Mouse (Mus musculus) neural tube, embryonic 10.5 days (tissue): ENCODE measurements around the gene Ubr1.
"Not testable (repeated sequence)": the region's sequence is repeated elsewhere in the genome, so short reads cannot be mapped to it uniquely, and the experiment has no call there.

Source experiments
- DNase-seq: peaks from one replicate; pipeline ENCODE4 v3.0.0-alpha.2; 2017; ENCODE audit warnings: low spot score; ENCODE audit errors: extremely low spot score

Ubr1 gene

GRCm38 (mm10) chr2:120976990-120977925 lies 6.7 kb upstream of the Ubr1 start, which contains the start of gene Tmem62:
Gene Tmem62, plus strand, starts transcription at chr2:120977017.
- peak; percentile 63 for DNase-seq

DNA sequence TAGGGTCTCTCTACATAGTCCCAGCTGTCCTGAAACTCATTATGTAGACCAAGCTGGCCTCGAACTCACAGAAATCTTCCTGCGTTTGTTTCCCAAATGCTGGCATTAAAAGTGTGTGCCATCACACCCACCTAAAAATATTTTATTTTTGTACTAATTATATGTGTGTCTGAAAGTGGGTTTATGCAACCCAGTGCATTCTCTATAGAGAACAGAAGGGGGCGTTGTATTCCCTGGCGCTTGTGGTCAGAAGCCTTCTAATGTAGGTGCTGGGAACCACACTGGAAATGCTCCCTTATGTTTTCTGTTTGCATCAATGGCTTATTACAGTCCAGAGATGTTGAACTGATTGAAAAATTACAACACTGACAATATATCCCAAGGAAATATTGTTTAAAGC lies 5.8 kb upstream of the Ubr1 start:
- DNase-seq: no peak

GRCm38 (mm10) chr2:120972964-120973363 lies 2.4 kb upstream of the Ubr1 start:
- no peak for DNase-seq

GRCm38 (mm10) chr2:120972257-120972656 lies 1.7 kb upstream of the Ubr1 start:
- not testable (repeated sequence) for DNase-seq

GRCm38 (mm10) chr2:120971766-120972165 lies 1.3 kb upstream of the Ubr1 start:
- no peak for DNase-seq

- no peak for DNase-seq
Observed at GRCm38 (mm10) chr2:120970045-120970539, 423 bp downstream of the Ubr1 start.

DNA sequence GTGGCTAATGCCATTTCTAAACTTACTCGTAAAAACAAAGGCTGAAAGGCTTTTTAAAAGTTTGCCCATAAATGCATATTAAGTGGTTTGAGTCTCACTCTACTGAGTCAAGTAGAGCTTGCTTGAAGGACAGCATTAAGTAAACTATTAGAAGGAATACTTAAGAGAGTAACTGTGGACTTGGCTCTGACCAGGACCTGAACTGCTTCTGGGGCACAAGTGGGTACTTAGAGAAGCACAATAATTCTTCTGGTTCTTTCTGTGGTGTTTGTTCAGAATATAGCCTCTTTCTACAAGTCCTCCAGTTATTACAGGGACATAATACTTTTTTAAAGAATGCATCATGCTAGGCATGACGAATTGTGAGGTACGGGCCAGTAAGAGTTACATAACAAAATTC lies 5.0 kb downstream of the Ubr1 start:
- DNase-seq: no peak

- no peak for DNase-seq
Observed at GRCm38 (mm10) chr2:120963110-120963509, 7.4 kb downstream of the Ubr1 start.

DNA sequence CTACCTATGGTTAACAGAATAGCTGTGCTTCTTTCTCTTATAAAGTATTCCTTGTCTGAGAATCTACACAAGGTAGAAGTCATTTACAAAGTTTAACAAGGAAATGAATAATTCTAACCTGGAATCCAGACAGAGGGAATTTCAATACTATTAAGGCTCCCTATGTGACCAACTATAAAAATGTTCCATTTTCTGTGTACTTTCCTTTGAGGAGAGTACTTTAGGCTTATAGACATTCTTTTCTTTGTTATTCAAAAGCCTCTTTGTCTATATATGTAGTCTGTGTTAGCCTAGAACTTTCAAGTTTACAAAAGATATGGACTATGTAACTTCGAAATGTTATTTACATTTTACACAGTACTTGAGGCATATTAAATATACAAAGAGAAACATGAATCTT lies 10.3 kb downstream of the Ubr1 start:
- DNase-seq: no peak

- no peak for DNase-seq
Observed at GRCm38 (mm10) chr2:120959827-120960226, 10.7 kb downstream of the Ubr1 start.

GRCm38 (mm10) chr2:120959363-120959762 lies 11.2 kb downstream of the Ubr1 start:
- no peak for DNase-seq

- no peak for DNase-seq
Observed at GRCm38 (mm10) chr2:120952176-120952938, 18.2 kb downstream of the Ubr1 start.

GRCm38 (mm10) chr2:120951208-120951607 lies 19.3 kb downstream of the Ubr1 start:
- no peak for DNase-seq

DNA sequence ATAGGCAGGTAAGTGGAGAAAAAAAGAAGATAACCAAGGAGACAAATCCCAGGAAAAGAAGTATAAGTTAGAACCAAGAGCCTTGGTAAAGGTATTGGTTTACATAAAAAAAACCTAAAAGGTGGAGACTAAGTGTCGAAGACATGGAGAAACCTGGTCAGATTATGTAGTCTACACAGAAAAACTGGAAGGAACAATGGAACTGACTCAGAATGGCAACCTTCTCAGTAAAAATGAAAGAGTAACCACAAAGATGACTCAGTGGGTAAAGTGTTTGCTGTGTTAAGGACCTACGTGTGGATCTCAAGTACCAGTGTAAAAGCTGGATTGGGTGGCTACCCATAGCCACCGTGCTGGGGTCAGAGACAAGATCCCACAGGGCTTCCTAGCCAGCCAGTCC lies 37.5 kb downstream of the Ubr1 start:
- DNase-seq: no peak

DNA sequence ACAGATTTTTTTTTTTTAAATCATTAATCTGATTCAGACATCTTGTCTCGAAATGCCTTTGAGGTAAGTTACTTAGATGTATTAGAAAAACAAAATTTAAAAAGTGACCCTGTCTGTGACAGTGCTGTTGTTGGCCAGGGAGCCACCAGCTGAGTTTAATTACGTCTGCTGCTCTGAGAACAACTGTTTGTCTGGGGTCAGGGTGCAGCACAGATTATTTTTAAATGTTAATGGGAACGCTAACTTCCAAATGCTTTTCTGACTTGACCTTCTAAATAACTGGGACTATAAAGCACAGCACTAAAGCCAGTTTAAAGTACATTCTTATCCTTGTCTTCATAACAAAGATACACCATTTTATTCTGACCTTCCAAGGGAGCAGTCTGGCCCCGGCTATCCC lies 61.0 kb downstream of the Ubr1 start:
- no peak for DNase-seq

DNA sequence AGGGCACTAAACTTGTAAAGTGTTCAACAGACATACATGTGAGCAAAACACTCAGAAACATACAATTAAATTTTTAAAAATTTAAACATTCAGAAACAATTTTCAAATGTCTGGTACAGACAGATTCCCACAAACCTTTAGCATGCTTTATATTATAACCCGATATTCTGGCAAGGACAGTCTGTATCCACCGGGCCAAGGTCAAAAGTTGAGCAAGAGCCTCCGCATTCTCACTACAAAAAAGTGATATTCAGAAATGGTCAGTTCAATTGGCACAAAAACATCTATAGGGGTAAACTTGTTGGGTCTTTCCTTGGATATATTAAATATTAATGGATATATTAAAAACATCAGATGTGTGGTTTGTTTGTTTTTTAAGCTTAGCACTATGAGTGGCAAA lies 74.2 kb downstream of the Ubr1 start:
- DNase-seq: no peak

GRCm38 (mm10) chr2:120887601-120888000 lies 82.9 kb downstream of the Ubr1 start:
- no peak for DNase-seq

GRCm38 (mm10) chr2:120873192-120873591 lies 97.3 kb downstream of the Ubr1 start:
- no peak for DNase-seq

DNA sequence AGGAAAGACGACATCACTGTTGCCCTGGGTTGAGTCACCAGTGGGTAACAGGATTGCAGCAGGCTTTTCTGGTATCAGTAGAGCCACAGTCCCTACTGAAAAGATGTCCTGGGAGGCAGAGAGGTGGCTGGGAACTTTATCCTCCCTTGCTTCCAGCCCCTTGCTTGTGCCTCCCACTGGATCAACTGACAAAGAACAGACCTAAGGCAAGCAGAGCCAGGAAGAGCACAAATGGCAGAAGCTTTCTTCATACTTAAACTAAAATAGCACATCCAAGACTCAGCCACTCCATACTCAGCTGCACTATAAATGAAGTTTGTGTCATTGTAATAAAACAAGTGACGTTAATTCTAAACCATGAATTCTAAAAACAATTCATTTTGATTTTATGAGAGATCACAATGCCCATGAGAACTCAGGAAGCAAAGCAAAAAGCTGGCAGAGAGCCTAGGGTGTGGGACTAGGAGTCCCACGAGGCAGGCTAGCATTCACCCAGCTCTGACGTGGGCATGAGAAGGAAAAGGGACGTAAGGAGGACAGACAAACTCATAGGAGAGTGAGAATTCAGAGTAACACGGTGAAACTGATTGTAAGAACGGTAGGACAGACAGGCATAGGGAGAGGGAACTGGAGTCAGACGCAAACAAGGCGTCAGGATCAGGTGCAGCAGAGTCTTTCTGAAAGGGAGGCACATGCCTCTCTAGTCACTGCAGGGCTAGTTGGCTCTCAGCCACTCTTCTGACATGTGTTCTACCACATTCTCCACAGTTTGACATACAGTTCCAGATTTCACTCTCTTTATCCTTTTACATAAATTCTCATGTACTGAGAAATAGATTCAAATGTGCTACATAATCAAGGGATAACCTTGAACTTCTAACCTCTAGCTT lies 98.8 kb downstream of the Ubr1 start:
- no peak for DNase-seq

GRCm38 (mm10) chr2:120867336-120867735 lies 103.2 kb downstream of the Ubr1 start:
- DNase-seq: no peak

GRCm38 (mm10) chr2:120866561-120866960 lies 104.0 kb downstream of the Ubr1 start:
- DNase-seq: no peak
